Mouse (Mus musculus) cerebellum, adult 2 months (tissue): ENCODE results near the gene Npas3.

ENCODE experiments used
- CTCF ChIP-seq: fragments of 200-500 bp; IDR thresholded peaks from 2 replicates; pipeline ENCODE4 v1.5.1; 2011; ENCODE audit warnings: low read depth, mild to moderate bottlenecking, control low read depth, low read length, moderate library complexity, borderline replicate concordance; ENCODE audit not compliant: insufficient read depth
- POLR2A ChIP-seq: fragments of 200-500 bp; IDR thresholded peaks from 2 replicates; pipeline ENCODE4 v1.6.1; 2011; ENCODE audit warnings: low read length, control low read depth, borderline replicate concordance; ENCODE audit not compliant: insufficient read depth

DNA sequence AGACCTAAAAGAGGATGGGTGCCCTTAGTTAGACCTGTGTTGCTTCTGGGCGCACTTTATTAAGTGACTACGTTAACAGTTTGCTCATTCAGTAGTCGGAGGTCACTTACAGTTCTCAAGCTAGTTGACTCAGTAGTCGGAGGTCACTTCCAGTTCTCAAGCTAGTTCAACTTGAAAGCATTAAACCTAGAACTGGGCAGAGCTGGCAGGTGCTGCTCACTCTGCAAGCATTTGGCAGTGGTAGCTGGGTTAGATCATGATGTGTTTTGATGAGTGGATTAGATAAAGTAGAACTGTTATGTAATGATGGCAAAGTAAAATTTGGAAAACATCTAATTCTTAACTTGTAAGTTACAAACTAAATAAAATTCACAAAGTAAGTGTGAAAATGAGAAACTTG, 271.1 kb downstream of the Npas3 start:
- no peak for TF ChIP-seq POLR2A
- no peak for TF ChIP-seq CTCF
